Mouse (Mus musculus): Measurements from ENCODE around the gene Tnik.
A peak's percentile ranks its signal among the peaks of the same experiment; 100 is the strongest.

Gene Tnik

GRCm38 (mm10) chr3:28643252-28643947 is 380.4 kb downstream of the Tnik start:
- no peak for DNase-seq

DNA sequence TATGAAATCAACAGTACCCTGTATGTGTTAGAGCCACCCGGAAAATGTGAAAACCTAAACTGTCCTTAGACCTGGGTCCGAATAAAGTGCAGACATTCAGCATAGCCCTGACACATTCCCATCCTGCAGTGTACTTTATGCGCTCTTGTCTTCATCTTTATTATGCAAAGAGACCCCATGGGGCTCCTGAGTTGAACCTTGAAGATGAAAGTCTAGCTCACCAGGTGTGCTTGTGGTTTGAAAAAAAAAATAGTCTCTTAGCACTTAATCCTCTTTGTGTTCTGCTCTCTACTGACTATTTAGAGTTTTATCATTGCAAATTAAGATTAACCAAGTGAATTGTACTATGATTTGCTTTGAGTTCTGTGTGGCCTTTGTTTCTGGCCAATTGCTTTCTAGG is 389.6 kb downstream of the Tnik start:
- DNase-seq: no peak

GRCm38 (mm10) chr3:28653043-28653442 is 390.0 kb downstream of the Tnik start:
- DNase-seq: no peak

GRCm38 (mm10) chr3:28654740-28655139 is 391.7 kb downstream of the Tnik start:
- DNase-seq: no peak

DNA sequence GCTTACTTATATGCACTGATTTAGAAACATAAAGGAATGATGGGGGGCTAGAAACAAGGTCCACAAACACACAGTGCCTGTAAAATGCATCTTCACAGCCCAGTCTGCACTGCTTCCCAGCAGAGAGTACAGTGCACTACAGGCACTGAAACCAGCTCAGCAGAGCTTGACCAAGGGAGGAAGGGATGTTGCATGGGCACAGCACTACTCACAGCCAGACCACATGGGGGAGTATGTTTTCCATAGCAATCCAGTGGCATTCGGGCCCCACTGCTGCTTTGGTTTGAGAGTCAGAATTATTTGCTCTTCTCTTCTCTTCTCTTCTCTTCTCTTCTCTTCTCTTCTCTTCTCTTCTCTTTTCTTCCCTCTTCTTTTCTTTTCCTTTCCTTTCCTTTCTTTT is 395.3 kb downstream of the Tnik start:
- DNase-seq: peak; percentile 8

DNA sequence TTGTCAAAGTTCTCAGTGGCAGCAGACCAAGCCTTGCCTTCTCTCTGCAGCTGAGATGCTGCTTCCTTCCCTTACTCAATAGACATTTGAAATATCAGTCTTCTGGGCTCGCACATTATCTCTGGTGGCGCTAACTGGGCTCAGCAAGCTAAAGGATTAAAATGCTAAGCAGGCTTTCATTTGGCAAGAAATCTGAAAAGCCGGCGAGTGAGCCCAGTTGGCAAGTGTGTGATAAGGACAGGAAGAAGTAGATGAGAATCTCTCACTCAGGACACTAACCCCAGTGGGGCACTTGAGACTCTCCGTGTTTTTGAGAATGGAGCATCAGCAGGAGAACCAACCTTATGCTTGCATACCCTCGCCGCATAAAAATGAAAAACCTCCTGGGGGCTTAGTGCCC is 417.8 kb downstream of the Tnik start:
- no peak for DNase-seq

DNA sequence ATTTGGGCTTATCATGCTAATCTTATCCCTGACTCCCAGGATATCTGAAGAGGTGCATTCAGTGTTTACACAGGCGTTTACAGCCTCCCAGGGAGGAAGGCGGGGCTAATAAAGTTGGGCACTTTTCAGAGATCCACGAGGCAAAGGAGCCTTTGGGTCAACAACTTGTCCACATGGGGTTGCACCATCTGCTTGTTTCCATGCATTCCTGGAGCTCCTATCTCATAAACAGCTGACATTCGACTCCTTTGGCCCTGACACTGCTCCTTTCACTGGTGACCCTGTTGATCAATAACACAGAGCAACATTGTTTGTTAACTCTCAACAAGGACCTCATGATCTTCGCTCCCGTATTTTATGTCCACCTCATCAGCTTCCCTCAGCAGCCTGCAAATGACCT is 418.9 kb downstream of the Tnik start:
- DNase-seq: no peak

DNA sequence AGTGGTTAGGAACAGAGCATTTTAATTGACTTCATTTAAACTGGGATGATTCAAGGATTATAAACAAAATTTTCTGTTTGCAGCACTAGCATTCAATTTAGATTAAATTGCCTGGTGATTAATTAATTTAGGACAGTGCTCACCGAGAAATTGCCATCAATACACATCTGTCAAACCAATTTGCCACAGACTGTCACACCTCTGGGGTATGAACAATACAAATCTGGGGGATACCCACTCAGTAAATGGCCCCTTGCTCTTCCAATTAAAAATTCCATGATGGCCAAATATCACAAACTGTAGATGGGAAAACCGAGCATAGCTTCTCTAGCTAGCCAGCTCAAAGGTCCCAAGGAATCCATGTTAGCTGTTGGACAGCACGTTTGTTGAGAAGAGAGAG is 419.4 kb downstream of the Tnik start:
- DNase-seq: no peak

GRCm38 (mm10) chr3:28685510-28685909 is 422.5 kb downstream of the Tnik start:
- peak; percentile 18 for DNase-seq

DNA sequence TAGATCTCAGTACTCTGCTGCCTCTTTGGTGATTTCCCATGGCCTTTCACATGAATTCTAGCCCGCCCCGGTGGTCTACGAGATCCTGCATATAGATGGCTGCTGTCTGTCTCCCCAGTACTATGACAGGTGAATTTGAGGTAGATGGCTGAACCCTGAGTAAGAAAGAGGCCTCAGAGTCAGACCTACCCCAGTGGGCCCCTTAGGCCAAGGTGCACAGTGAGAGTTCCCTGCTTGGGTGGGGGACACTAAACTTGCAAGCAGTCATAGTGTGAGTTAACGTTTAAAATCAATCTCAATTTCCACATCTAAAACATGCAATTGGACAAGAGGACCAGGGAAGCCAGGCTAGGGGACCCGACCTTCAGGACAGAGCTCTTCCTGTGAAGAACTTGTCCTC is 431.8 kb downstream of the Tnik start:
- DNase-seq: no peak

GRCm38 (mm10) chr3:28695608-28696007 is 432.6 kb downstream of the Tnik start:
- DNase-seq: no peak

- DNase-seq: no peak
These were observed 433.1 kb downstream of the Tnik start for GRCm38 (mm10) chr3:28696162-28696561.

DNA sequence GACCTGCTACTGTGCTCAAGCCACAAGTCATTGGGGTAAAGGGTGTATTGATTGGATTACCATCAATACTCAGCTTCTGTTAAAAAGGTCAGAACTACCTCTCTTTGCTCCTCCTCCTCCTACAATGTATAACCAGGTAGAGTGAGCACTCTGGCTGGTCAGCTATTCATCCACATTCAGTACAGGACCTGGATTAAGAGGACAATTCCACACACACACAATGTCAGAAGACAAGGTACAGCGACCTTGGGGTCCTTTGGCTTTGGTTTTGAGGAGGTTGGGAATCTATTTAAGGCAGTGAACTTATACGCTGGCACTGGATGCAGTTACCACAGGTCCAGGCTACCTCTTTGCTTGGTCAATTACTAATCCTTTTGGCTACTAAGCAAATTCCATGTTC is 434.8 kb downstream of the Tnik start, which contains the start of gene Slc2a2:
Slc2a2 (plus strand) TSS at position 107 of the 400 bp plus-strand sequence.
- DNase-seq: no peak

GRCm38 (mm10) chr3:28699601-28700000 is 436.6 kb downstream of the Tnik start:
- no peak for DNase-seq

DNA sequence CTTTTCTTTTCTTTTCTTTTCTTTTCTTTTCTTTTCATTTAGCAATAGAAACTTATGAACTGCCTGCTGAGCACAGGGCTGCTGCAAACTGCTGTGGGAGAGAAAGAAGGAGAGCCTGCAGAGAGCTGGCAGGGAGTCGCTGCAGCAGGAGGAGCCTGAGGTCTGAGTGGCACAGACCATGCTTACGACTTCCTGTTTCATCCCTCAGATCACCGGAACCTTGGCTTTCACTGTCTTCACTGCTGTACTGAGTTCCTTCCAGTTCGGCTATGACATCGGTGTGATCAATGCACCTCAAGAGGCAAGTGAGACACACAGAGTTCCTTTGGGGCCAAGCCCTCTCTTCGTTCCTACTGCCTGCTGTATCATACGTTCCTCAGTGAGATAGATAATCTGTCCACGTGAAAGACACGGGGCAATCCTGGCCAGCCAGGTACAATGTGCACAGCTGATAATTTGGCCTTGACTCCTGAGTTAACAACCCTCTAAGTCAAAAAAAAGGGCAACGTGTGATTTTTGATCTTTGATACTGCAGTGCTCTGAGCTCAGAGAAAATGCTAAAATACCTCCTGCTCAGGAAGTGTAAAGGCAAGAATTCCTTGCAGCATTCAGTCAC is 442.6 kb downstream of the Tnik start:
- DNase-seq: no peak

GRCm38 (mm10) chr3:28706736-28707135 is 443.7 kb downstream of the Tnik start:
- DNase-seq: no peak

- peak; percentile 72 for DNase-seq
These were observed 446.7 kb downstream of the Tnik start for GRCm38 (mm10) chr3:28709740-28710139.

DNA sequence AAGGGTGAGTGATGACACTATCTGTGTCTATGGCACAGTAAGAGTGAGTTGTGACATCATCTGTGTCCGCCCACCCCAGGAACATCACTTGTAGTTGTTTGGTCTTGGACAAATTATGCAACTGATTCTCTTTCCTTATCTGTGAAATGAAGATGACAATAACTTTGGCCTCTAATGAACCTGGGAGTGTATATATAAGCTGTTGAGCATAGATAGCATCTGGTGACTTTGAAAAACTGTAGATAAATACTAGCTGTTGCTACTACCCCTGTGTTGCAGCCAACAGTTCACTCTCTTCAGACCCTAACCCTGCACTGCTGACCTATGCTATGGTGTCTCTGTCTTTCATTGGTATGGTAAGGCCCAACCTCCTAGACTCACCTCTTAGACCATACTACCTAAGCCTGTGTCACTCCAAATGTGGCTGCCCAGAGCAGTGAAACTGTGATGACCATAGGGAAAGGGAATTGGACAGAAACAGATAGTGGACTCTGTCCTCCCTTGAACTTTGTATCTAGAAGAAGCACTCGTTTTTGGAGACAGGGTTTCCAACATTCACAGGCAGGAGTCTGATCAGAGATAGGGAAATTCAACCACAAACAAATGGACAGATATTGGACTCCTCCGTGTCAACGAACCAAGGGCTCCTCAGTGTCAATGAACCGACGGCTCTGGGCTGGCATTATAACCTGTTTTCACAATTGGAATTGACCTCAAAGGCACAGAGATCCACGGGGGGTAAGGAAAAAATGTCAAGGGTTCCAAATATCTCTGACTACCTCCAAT is 451.1 kb downstream of the Tnik start:
- DNase-seq: no peak

DNA sequence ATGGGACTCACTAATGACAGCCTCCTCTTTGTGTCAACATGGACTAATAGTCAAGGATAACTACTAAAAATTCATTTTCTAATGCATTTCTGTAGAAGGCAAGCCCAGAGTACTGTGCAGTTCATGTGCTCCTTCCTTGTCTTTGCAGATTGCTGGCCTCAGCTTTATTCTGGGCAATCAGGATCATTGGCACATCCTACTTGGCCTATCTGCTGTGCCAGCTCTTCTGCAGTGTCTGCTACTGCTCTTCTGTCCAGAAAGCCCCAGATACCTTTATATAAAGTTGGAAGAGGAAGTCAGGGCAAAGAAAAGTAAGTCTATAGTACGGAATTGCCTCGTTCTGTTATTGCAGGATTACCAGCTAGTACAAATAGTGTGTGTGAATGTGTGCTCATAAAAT is 455.5 kb downstream of the Tnik start:
- no peak for DNase-seq

DNA sequence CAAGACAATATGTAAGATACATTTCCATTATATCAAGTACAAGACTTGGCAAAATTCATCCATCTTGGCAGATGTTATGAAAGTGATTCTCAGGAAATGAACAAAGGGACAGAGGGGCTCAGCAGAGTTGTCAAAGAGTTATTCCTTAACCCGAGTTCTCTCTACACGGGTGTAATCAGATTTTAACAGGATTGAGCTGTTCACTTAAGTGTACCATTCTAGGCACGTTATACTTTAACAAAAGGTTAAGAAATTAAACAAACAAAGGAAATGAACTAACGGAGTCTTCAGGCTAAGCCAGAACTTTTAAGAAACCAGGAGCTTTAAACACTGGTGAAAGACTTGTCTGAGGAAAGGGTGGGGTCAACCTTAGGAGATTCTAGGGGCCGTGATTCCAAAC is 458.2 kb downstream of the Tnik start:
- no peak for DNase-seq

GRCm38 (mm10) chr3:28721838-28722237 is 458.8 kb downstream of the Tnik start:
- peak; percentile 55 for DNase-seq

DNA sequence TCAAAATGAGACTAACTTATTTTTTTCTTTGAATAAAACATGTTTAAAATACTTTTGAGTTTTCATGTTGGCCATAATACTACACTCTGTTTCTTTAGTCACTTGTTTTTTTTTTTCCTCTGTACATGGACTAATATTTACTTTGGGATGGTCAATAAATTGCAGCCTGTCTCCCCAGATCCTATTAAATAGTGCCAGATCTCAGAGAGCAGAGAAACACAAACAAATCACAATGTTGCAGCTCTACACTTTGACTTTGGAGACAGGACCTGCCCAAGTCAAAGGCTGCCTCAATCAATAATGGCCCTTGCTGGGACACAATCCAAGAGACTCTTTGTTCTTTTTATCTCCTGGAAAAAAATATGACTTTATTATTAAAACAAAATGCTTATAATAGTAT is 459.5 kb downstream of the Tnik start:
- DNase-seq: no peak

DNA sequence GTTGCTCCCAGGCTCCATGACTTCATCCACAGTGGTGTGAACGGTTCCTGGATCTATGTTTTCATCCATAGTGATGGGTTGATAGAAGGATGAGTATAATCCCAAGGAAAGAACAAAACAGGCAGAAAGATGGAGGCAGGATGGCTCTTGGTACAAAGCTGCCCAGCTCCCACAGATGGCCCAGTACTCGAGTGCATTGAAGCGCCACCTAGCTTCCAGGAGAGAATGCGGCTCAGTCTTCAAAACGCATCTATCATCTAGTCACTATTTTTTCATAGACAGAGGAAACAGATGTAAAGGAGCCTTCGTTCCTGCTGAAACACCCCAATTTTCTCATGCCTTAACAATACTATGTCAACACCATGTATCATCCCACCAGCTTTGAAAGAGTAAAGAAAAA is 460.5 kb downstream of the Tnik start:
- no peak for DNase-seq

DNA sequence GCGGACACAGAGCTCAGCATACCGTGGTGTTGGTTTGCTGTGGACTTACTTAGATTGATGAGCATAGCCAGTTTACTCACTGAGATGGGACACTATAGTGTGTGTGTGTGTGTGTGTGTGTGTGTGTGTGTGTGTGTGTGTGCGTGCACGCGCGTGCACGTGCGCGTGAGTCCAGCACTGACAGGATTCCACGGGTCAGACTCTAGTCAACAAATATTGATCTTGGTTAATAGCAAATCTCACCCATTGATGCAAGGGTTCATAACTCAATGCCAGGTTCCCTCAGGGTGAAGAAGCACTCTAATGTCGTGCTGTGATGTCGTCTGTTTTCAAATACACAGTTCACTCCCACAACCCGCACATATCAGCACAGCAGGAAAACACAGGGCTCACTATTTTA is 462.2 kb downstream of the Tnik start:
- no peak for DNase-seq

All from lung, postnatal 36 days (tissue).